Mouse (Mus musculus) embryonic facial prominence, embryonic 11.5 days (tissue): ENCODE data around the gene 1700067K01Rik. TPM values are rescaled to one million over a fixed set of nuclear protein-coding genes. Genes with fewer than 3 reads are reported as not detected.

Experiments
- ATAC-seq: fragments of 200-750 bp; cut with Nextera tagmentation; replicated peaks from 2 replicates; pipeline ENCODE4 v1.8.0; 2017; ENCODE audit warnings: low read depth; ENCODE audit not compliant: insufficient number of reproducible peaks, low FRiP score, low TSS enrichment
- DNase-seq: peaks from one replicate; pipeline ENCODE4 v3.0.0-alpha.2; 2015; ENCODE audit warnings: low spot score
- H3K27ac ChIP-seq: fragments of 300-500 bp; sonication (generic); replicated peaks from 2 replicates; pipeline ENCODE4 v1.5.1; 2014; ENCODE audit warnings: mild to moderate bottlenecking, low read depth, low read length, control low read depth
- H3K27me3 ChIP-seq: fragments of 300-500 bp; sonication (generic); 2 replicates; pipeline ENCODE4 v1.6.1; 2014; ENCODE audit warnings: mild to moderate bottlenecking, low read length, moderate library complexity, mixed read lengths; ENCODE audit not compliant: control insufficient read depth, insufficient read depth
- H3K36me3 ChIP-seq: fragments of 300-500 bp; sonication (generic); replicated peaks from 2 replicates; pipeline ENCODE4 v1.6.1; 2014; ENCODE audit warnings: low read depth, mild to moderate bottlenecking, low read length, moderate library complexity, mixed read lengths; ENCODE audit not compliant: control insufficient read depth, insufficient read depth
- H3K4me1 ChIP-seq: fragments of 300-500 bp; sonication (generic); 2 replicates; pipeline ENCODE4 v1.6.1; 2014; ENCODE audit warnings: low read length, mixed read lengths; ENCODE audit not compliant: control insufficient read depth, insufficient read depth
- H3K4me2 ChIP-seq: fragments of 300-500 bp; sonication (generic); 2 replicates; pipeline ENCODE4 v1.6.1; 2014; ENCODE audit warnings: low read depth, mild to moderate bottlenecking, control low read depth, low read length, moderate library complexity
- H3K4me3 ChIP-seq: fragments of 300-500 bp; sonication (generic); 2 replicates; pipeline ENCODE4 v1.5.1; 2014; ENCODE audit warnings: low read depth, low read length, control low read depth
- H3K9ac ChIP-seq: fragments of 300-500 bp; sonication (generic); replicated peaks from 2 replicates; pipeline ENCODE4 v1.6.1; 2014; ENCODE audit warnings: mild to moderate bottlenecking, control low read depth, low read length
- H3K9me3 ChIP-seq: fragments of 300-500 bp; sonication (generic); replicated peaks from 2 replicates; pipeline ENCODE4 v1.6.1; 2016; ENCODE audit warnings: mild to moderate bottlenecking, low read length, inconsistent platforms, mixed read lengths; ENCODE audit not compliant: control insufficient read depth
- WGBS: fragments of 180-500 bp; shearing (Covaris S2); extraction: QIAGEN DNeasy Blood & Tissue Kit; methylation state at CpG from one replicate; pipeline ENCODE4 v1.1.7; 2014; 5-methylcytosine and 5-hydroxymethylcytosine counted together
- polyA plus RNA-seq: library from polyadenylated mRNA; unstranded; fragments of >200 nt; fragmentation: Nextera tagmentation; extraction: Ambion mirVana; gene quantifications from 2 replicates; pipeline ENCODE4 v1.2.1, GENCODE M21; 2014

1700067K01Rik gene
- polyA plus RNA-seq, 1 experiment from 2014 or later: 0.29 TPM

- Histone ChIP-seq H3K4me1 (no peaks in the 10 kb centered on the region; the same call in 1 of the 2 replicates), H3K27me3 (peaks cover 8% of the 10 kb centered on the region; the same call in 1 of the 2 replicates), H3K36me3 (no peaks in the 10 kb centered on the region), H3K27ac (no peak overlapping the region), H3K4me2 (peak overlapping the region; percentile 5; the same call in 1 of the 2 replicates), H3K9ac (no peak overlapping the region), H3K9me3 (no peaks in the 10 kb centered on the region), H3K4me3 (no peak overlapping the region)
- DNase-seq: no peak
- no peak for ATAC-seq
- WGBS: 46% methylated on average over 12 of the region's 12 CpGs
Observed at GRCm38 (mm10) chr8:84021569-84021968, 20.3 kb downstream of the 1700067K01Rik start.

DNA sequence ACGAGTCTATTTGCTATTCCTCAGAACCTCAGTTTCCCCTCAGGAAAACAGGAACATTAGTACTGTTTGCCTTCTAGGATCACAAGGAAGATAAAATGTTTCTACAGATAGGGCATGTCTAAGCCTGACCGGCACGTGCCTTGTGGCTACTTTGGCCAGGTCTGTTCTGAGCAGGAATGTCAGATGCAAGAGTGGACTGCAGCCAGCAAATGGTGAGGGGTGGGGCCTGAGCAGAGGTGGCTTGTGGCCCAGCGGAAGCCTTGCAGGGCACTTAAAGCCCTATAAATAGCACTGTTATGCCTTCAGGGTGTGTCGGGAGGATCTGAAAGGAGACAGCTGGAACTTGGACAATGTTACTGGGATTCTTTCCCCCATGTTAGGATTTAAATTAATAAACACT lies 21.8 kb downstream of the 1700067K01Rik start:
- WGBS: 29% methylated on average over 5 of the region's 5 CpGs
- Histone ChIP-seq H3K9ac (no peak overlapping the region), H3K9me3 (no peaks in the 10 kb centered on the region), H3K27me3 (peaks cover 14% of the 10 kb centered on the region), H3K4me3 (no peak overlapping the region), H3K4me2 (no peak overlapping the region), H3K4me1 (no peaks in the 10 kb centered on the region; the same call in 1 of the 2 replicates), H3K27ac (no peak overlapping the region), H3K36me3 (no peaks in the 10 kb centered on the region)
- ATAC-seq (no peak), DNase-seq (no peak)

DNA sequence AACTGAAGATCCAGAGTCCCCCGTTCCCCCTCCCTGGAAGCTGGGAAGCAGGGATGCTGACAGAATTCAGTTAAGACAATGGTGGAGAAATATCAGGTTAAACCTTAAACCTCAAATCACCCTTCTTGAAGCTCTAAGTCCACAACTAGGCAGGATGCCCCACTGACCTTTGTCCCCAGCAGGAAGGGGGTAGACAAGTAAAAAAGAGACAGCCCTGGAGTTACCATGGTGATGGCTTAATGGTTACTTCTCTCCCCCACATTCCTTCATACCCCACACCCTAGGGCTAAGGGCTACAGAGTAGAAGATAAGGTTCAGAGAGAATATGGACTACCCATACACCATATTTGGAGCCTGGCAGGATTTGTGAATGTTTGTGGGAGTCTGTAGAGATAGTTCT lies 22.3 kb downstream of the 1700067K01Rik start:
- no peaks in the 10 kb centered on the region for H3K36me3 ChIP-seq
- H3K4me2 ChIP-seq: no peak overlapping the region
- DNase-seq: no peak
- H3K9ac ChIP-seq: no peak overlapping the region
- H3K27me3 ChIP-seq: peaks cover 14% of the 10 kb centered on the region
- H3K4me1 ChIP-seq: no peaks in the 10 kb centered on the region; the same call in 1 of the 2 replicates
- WGBS: 57% methylated on average over 1 of the region's 1 CpGs
- H3K4me3 ChIP-seq: no peak overlapping the region
- no peak overlapping the region for H3K27ac ChIP-seq
- no peak for ATAC-seq
- H3K9me3 ChIP-seq: no peaks in the 10 kb centered on the region

GRCm38 (mm10) chr8:84024171-84024570 lies 22.9 kb downstream of the 1700067K01Rik start:
- peak; percentile 65 for DNase-seq

GRCm38 (mm10) chr8:84025863-84026262 lies 24.6 kb downstream of the 1700067K01Rik start:
- H3K27ac ChIP-seq: no peak overlapping the region
- peak overlapping the region; percentile 93 for H3K4me2 ChIP-seq
- H3K27me3 ChIP-seq: peaks cover 14% of the 10 kb centered on the region
- under 1% methylated on average over 41 of the region's 41 CpGs for WGBS
- peak overlapping the region; percentile 45 for H3K4me3 ChIP-seq
- H3K9me3 ChIP-seq: no peaks in the 10 kb centered on the region
- DNase-seq (peak; percentile 85), ATAC-seq (peak; percentile 76)
- H3K36me3 ChIP-seq: no peaks in the 10 kb centered on the region
- peak overlapping the region; percentile 58 for H3K9ac ChIP-seq
- no peaks in the 10 kb centered on the region; the same call in 1 of the 2 replicates for H3K4me1 ChIP-seq

More at GRCm38 (mm10) chr8:84024171-84024570, 22.9 kb downstream of the 1700067K01Rik start:
- no peak for ATAC-seq
- Histone ChIP-seq H3K4me1 (no peaks in the 10 kb centered on the region; the same call in 1 of the 2 replicates), H3K9me3 (no peaks in the 10 kb centered on the region), H3K36me3 (no peaks in the 10 kb centered on the region), H3K9ac (no peak overlapping the region), H3K4me3 (no peak overlapping the region), H3K27me3 (peaks cover 14% of the 10 kb centered on the region), H3K27ac (no peak overlapping the region), H3K4me2 (no peak overlapping the region)
- WGBS: 12% methylated on average over 10 of the region's 10 CpGs

- no peak overlapping the region for H3K9ac ChIP-seq
- WGBS: 10% methylated on average over 10 of the region's 10 CpGs
- no peak overlapping the region for H3K27ac ChIP-seq
- ATAC-seq (no peak), DNase-seq (no peak)
- no peaks in the 10 kb centered on the region for H3K9me3 ChIP-seq
- no peak overlapping the region for H3K4me2 ChIP-seq
- H3K4me3 ChIP-seq: no peak overlapping the region
- H3K4me1 ChIP-seq: no peaks in the 10 kb centered on the region
- H3K27me3 ChIP-seq: peaks cover 11% of the 10 kb centered on the region
- no peaks in the 10 kb centered on the region for H3K36me3 ChIP-seq
Observed at GRCm38 (mm10) chr8:84027449-84027848, 26.1 kb downstream of the 1700067K01Rik start.

- WGBS: 96% methylated on average over 5 of the region's 5 CpGs
- Histone ChIP-seq H3K4me3 (no peak overlapping the region), H3K9ac (no peak overlapping the region), H3K9me3 (no peaks in the 10 kb centered on the region), H3K4me2 (no peak overlapping the region), H3K4me1 (no peaks in the 10 kb centered on the region), H3K27me3 (peaks cover 11% of the 10 kb centered on the region), H3K27ac (no peak overlapping the region), H3K36me3 (no peaks in the 10 kb centered on the region)
- no peak for DNase-seq
- ATAC-seq: no peak
Observed at GRCm38 (mm10) chr8:84029272-84029671, 28.0 kb downstream of the 1700067K01Rik start.

GRCm38 (mm10) chr8:84032777-84033176 lies 31.5 kb downstream of the 1700067K01Rik start:
- no peak overlapping the region for H3K27ac ChIP-seq
- H3K4me2 ChIP-seq: no peak overlapping the region
- no peaks in the 10 kb centered on the region for H3K9me3 ChIP-seq
- no peak overlapping the region for H3K9ac ChIP-seq
- ATAC-seq (no peak), DNase-seq (no peak)
- H3K4me1 ChIP-seq: no peaks in the 10 kb centered on the region
- no peaks in the 10 kb centered on the region for H3K36me3 ChIP-seq
- 79% methylated on average over 4 of the region's 4 CpGs for WGBS
- H3K4me3 ChIP-seq: no peak overlapping the region
- no peaks in the 10 kb centered on the region for H3K27me3 ChIP-seq
